Mouse (Mus musculus): ENCODE data around the gene Rtca.
A peak's percentile ranks its signal among the peaks of the same experiment; 100 is the strongest.

Rtca gene

GRCm38 (mm10) chr3:116474602-116475001, 33.4 kb downstream of the Rtca start:
- DNase-seq, result no peak

DNA sequence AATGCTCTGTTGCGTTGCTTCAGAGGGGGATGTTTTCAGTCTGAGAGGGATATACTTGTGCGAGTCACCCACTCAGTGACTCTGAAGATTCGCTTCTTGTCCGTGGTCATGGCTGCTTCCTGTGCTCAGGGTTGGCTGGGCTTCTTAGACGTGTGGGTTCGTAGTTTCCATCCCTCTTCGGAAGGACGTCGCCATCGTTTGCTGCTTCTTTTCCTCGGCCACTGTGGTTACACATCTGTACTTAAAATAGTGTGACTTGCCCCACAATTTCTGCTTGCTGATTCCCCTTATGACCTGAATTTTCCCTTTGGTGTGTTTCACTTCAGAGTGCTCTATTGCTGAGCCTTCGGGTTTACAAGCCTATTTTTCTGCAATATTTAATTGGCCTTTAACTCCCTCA, 42.3 kb downstream of the Rtca start:
- DNase-seq, result peak in 1 of 2 experiments; percentile 19

DNA sequence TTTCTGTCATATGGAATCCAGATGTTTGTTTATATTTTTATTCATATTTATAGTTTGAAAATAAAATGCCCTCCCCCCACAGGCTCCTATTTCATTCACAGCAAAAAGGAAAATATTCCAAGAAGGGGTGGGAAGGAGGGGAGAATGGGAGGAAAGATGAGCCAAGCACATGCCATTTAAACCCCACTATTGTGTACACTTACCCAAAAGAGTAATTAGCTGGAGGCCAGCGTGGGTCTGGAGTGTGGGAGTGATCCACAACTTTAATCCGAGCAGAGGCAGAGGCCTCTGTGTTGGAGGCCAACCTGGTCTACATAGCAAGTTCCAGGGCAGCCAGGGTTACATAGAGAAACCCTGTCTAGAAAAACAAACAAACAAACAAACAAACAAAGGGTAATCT, 43.7 kb downstream of the Rtca start:
- DNase-seq, result no peak

GRCm38 (mm10) chr3:116461053-116461452, 47.0 kb downstream of the Rtca start:
- DNase-seq, result no peak

- no peak for DNase-seq
These were observed 53.5 kb downstream of the Rtca start for GRCm38 (mm10) chr3:116454529-116454928.

- no peak for DNase-seq
These were observed 57.3 kb downstream of the Rtca start for GRCm38 (mm10) chr3:116450741-116451140.

- no peak for DNase-seq
These were observed 63.7 kb downstream of the Rtca start for GRCm38 (mm10) chr3:116444327-116444726.

- DNase-seq, result no peak
These were observed 65.2 kb downstream of the Rtca start for GRCm38 (mm10) chr3:116442788-116443187.

GRCm38 (mm10) chr3:116441518-116442205, 66.3 kb downstream of the Rtca start:
- DNase-seq, result no peak

DNA sequence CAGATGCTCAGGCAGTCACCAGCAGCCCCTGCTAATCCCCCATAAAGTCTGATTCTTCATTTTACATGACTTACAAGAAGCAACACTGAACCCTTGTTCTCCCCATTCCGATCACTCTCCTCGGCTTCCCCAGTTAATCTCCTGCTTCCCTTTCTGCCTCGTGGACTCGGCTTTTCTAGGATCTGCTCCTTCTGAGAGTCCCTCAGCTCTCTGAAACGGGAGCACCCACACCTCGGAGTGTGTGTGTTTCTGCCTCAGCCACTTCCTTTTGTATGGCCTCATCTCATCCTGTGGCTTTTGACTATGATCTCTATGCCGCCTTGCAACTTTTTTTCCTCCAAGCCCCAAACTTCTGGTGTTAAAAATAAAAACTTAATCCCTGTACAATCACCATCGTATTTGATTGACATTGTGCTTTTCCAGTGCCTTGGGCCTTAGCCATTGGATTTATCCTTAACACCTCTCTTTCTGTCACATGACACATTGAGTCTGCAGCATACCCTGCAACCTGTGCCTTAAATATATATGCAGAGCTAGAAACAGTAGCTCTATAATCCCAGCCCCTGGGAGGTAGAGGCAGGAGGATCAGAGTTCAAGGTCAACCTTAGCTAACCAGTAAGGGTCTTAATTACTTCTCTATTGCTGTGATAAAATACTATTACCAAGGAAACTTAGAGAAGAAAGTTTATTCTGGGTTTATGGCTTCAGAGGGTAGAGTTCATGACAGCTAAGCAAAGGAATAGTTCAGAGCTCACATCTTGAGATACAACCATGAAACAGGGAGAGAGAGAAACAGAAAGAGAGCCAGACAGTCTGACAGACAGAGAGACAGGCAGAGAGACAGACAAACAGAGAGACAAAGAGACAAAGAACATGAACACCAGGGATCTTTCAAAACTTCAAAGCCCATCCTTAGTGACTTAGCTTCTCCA, 67.7 kb downstream of the Rtca start:
- peak; percentile 43 to 49 for DNase-seq

Data from thymus, postnatal 36 days (tissue).